Mouse (Mus musculus) liver, embryonic 13.5 days (tissue): ENCODE data around the gene Anapc13. TPM values are rescaled to one million over a fixed set of nuclear protein-coding genes. Genes with fewer than 3 reads are reported as not detected.

Source experiments
- polyA plus RNA-seq: library from polyadenylated mRNA; unstranded; fragments of >200 nt; fragmentation: Nextera tagmentation; extraction: Ambion mirVana; gene quantifications from 2 replicates; pipeline ENCODE4 v1.2.1, GENCODE M21; 2015

Anapc13 gene
- polyA plus RNA-seq, 1 experiment from 2014 or later = 101 TPM

Other genes starting within 250 kb of the Anapc13 start
- gene Ky, start 120.5 kb upstream of the Anapc13 start, polyA plus RNA-seq = 0.03 TPM in 1 of 2 replicates, not detected in the other
- gene Cep63, start 238 bp downstream of the Anapc13 start, polyA plus RNA-seq = 26.1 and 28.0 TPM in 2 replicates
- 4.2 and 4.5 TPM in 2 replicates for gene Amotl2, start 90.4 kb downstream of the Anapc13 start, polyA plus RNA-seq
- 4.5 and 5.2 TPM in 2 replicates for gene Ryk, start 208.6 kb downstream of the Anapc13 start, polyA plus RNA-seq